Mouse (Mus musculus): ENCODE results near the gene Gusb.

The Gusb gene

DNA sequence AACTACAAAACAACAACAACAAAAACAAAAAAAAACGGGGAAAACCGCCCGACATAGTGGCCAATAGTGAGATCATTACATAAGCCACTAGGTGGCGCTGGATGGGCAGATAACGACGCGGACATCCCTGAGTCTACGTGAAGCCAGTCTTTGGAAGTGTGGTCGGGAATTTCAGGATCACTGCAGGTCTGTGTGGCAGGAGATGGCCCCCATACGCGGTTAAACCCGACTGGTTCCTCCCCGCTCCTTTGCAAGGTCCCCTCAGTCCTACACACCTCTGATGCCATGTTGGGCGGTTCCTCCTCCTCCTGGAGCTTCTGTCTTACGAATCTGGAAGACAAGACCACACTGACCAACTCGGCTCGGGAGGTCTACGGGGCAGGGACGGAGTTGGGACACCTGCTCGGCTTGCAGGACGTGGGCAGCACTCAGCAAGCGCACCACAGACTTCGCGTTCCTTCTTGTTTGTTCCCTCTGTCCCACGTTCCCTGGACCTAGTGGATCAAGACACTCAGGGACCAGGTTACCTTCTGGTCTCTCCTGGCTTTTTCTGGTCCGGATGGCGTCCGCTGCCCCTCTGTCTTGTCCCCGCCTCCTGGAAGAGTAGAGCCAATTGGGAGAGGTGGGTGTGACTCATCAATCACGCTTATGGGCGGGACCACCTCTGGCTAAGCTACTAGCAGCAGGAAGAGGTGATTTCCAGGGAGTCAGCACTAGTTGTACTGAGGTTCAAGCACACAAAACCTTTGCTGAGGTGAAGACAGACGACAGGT, 21.1 kb upstream of the Gusb start:
- DNase-seq, result peak; percentile 90 to 94

DNA sequence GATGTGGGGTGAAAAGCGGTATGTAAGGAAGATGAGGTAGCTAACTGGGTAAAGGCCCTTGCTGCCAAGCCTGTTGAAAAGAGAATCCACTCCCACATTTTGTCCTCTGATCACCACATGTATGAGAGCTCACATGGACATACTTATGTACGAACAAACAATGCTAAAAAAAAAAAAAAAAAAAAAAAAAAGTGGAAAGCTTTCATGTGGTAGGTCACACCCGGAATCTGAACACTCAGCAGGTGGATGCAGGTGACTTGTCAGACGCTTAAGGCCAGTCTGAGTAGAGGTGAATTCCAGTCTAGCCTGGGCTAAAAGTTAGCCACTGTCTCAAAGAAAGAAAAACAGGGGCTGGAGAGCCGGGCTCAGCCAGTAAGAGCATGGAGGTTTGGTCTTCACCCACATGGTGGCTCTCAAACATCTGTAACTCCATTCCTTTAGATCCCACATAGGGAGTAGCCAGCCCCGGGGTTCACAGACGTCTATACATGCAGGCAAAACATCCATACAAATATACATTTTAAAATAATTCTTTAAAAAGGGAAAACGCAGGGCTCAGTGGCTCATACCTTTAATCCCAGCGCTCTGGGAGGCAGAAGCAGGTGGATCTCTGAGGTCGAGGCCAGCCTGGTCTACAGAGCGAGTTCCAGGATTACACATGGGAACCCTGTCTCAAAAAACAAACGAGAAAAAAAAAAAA, 20.4 kb upstream of the Gusb start:
- peak in 1 of 2 experiments; percentile 26 for DNase-seq

DNA sequence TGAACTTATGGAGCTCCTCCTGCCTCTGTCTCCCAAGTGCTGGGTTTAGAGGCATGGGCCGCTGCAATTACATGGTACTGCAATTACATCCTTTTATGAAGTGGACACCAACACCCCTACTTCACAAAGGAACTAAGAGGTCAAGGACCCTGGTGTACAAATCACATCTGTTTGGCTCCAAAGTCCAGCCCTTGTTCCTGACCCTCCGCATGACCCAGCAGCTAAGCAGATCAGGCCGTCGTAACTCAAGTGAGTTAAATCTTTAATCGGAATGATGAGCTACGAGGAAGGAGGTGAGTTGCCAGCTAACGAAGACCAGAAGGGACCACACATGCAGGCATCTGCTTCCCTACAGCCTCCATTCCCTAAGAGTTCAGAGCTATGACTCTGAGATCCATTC, 19.5 kb upstream of the Gusb start:
- DNase-seq, result no peak

DNA sequence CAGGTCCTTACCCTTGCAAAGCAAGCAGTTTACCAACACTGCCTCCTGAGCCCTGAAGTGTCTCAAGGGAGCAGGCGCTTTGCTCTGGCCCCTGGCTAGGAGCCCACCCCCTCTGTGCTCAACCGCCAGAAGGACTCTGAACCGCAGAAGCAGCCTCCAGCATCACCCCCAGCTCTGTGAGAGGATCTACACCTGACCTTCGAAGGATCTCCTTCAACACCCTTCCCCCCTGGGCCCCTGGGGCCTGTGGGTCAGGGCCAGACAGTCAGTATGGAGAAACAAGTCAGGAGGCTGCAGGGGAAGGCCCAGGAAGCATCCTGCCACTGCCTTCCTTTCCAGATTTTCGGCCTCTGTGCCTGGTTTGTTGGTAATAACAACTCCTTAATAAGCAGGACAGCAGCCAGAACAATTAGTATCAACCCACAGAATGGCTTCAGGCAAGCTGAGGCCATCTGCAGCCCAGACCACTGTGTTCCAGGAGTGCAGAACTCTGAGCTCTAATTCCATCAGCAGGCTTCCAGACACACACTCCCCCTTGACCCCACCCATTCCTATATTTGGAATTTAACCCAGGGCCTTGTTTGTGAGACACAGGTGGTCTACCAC, 18.6 kb upstream of the Gusb start:
- peak in 1 of 2 experiments; percentile 40 for DNase-seq

DNA sequence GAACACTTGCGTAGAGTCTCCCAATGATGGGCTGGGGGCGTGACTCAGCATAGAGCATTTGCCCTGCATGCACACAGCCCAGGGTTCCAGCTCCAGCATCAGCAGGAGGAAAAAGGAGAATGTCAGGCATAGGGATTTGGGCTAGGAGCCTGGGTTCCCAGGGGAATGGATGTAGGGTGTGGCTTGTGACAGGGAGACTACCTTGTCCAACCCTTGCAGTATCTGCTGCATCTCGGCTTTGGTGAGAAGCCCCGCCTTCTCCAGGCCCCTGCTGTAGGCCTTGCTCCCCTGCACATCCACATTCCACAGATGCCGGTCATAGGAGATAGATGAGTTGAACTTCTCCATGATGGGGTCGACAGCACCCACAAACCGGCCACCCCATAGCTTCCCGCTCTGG, 16.6 kb upstream of the Gusb start:
- DNase-seq, result no peak

DNA sequence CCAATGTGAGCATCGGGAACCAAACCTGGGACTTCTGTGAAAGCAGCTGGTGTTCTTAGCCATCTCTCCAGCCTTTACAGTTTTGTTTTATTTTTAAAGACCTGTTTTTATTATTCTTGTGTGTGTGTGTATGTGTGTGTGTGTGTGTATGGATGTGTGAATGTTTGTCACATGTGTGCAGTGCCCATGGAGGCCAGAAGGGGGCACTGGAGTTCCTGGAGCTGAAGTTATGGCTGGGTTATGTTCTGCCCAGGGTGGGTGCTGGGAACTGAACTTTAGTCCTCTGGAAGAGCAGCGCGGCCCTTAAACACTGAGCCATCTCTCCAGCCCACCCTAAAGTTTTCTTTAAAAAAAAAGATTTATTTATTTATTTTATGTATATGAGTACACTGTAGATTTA, 12.3 kb upstream of the Gusb start:
- no peak for DNase-seq

DNA sequence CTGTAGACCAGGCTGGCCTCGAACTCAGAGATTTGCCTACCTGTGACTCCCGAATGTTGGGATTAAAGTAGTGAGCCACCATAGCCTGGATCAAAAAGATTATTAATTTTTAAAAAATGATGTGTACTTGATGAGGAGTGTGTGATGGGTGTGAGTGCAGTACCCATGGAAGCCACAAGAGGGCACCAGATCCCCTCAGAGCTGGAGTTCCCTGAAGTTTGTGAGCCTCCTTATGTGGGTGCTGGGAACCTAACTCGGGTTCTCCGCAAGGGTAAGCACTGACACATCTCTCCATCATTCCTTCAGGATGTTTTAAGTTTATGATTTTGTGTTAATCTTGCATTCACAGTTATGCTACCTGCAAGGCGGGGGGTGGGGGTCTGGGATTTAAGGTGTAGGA, 8.1 kb upstream of the Gusb start:
- no peak for DNase-seq

DNA sequence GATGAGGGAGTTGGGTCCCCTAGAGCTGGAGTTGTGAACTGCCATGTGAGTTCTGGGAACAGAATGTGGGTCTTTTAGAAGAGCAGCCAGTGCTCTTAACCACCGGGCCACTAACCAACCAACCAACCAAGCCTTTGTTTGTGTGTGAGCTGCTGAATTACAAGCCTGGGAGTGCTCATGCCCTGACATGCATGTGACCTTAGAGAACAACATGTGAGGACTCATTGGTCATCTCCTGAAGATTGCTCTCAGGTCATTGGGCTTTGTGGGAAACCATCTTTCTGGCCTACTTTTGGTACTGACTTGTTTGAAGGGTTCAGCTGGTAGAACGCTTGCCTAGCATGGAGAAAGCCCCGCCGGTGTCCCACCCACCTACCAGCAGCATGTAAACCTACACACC, 6.9 kb upstream of the Gusb start:
- no peak for DNase-seq

DNA sequence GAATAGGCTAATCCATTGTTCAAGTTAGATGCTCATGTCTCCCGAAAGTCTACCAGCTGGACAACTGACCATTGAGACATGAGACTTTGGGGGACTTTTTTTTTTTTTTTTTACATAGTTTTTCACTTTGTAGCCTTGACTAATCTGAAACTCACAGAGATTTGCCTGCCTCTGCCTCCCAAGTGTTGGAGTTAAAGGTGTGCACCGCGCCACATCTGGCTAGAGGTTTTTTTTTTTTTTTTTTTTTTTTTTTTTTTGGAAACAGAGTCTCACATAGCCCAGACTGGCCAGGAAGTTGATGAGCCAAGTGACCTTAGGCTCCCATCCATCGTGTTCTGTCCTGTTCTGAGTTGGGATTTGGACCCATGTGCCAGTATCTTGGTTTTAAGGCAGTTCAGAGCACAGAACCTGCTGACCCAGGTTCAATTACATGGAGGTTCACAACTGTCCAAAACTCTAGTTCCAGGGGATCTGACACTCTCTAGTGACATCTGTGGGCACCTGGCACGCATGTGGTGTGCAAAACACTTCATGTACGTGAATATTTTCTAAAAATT, 5.3 kb upstream of the Gusb start:
- DNase-seq, result no peak

DNA sequence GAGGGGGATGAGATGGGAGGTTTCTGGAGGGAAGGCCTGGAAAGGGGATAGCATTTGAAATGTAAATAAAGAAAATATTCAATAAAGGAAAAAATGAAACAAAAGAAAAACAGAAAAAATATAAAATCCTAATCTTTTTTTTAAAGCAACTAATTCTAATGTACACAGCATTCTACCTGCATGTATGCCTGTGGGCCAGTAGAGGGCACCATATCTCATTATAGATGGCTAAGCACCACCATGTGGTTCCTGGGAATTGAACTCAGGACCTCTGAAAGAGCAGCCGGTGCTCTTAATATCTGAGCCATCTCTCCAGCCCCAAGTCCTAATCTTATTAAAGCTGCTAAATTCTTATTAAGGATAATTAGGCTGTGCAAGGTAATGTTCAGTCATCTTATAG, 4.5 kb upstream of the Gusb start:
- no peak for DNase-seq

DNA sequence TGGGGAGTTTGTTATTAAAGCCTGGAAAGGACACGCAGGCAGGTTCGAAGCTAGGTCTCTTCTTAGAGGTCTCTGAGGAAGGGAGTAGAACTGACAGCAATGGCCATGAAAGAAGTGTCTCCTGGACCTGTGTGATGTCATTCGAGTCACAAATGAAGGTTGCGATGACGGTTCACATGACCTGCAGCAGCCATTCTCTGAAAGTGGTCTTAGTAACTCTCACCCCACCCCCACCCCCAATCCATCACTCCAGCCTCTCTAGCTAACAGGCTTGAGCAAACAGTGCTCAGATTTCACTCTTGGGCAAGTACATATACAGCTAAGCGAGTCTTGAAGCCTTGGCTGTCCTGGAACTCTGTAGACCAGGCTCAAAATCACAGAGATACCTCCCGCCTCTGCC, 380 bp upstream of the Gusb start:
- DNase-seq, result no peak

DNA sequence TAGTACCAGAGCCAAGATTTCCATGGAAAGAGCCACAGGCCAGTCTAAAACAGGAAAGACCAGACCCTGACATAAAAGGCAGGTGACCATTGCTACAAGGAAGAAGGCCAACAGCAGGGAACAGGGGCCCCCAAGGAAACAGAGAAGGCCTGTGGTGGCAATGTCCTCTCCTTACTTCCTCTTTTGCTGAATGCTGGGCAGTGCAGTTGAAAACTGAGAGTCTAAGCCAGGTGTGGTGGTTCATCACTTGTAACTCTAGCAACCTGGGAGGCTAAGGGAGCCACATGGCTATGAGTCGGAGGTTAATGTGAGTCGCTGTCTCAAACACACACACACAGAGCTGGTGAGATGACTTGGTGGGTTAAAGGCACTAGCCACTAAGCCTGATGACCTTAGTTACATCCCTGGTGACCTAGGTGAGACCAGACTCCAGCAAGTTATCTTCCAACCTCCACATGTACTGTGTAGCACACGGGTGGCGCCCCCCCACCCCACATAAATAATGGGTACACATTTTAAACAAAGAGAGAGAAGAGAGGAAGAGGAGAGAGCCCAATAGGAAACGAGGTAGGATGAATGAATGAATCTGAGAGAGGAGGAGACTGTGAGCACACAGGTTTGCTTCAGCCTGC, 1.4 kb downstream of the Gusb start:
- no peak for DNase-seq

DNA sequence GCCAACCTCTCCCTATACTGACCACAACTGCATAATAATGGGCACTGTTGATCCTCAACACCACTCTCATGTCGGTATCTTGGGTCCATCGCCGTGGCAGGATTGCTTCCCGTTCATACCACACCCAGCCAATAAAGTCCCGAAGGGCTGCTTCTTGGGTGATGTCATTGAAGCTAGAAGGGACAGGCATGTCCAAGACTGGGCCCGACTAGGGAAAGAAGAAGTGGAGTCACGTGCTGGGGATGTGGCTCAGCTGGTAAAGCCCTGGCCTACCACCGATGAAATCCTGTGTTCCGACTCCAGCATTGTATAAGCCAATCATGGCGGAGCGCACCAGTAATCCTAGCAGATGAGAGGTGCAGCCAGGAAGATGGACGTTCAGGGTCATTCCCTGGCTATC, 2.1 kb downstream of the Gusb start:
- peak in 1 of 2 experiments; percentile 16 for DNase-seq

DNA sequence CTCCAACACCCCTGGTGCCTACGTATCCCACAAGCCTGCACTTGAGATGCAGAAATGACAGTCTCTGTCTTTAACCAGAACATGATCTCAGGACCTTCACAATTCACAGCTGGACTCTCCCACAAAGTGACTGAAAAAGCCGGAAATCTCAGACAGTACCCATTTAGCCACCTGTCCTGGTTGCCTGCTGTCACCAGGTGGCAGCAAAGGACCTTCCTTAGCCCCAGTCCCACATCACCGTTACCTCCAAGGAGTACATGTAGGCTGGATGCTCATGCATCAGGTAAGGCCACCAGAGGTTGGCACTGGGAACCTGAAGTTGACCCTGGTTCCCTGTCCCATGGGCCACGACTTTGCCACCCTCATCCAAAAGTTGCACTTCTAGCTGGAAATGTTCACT, 3.8 kb downstream of the Gusb start:
- peak; percentile 77 to 81 for DNase-seq

DNA sequence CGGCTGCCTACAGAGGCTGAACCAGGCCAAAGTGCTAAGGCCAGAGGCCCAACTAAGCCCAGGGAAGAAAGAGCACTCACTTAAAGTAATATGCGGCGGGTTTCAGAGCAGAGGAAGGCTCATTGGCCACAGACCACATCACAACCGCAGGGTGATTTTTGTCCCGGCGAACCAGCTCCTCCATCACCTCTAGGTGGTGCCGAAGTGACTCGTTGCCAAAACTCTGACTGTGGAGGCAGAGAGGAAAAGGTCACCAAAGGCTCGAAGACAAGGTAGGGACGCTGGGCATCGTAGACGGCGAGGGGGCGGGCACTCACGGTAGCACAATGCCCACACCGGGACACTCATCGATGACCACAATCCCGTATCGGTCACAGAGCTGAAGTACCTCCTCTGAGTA, 5.1 kb downstream of the Gusb start:
- no peak for DNase-seq

DNA sequence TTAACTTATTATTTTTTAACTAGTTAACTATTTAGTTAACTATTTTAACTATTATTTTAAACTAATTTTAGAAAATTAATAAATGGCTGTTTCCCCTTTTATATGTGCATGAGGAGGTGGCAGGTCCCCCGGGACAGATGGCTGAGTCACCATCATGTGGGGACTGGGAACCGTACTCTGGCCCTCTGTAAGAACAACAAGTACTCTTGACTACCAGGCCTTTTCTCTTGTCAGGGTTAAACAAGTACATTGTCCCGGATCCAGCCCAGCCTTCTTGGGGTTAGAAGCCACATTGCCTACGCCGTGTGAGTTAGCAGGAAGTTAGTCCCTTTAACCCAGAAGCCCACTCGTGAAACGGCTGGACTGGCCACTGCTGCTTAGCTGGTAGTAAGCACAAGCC, 7.9 kb downstream of the Gusb start:
- no peak for DNase-seq

DNA sequence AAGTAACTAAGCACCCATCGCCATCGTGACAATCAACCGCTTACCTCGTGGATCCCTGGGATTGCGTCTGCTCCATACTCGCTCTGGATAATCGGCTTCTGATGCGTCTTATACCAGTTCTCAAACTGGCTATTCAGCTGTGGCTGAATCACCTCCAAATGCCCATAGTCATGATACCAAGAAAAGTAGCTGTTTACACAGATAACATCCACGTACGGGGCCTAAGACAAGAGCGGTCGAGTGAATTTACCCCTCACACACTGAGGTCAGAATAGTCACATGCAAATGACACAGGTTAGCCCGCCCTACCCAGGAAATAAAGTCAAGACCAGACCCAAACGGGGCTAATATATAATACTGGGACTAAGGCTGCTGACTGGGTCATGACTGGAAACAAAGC, 9.5 kb downstream of the Gusb start:
- no peak for DNase-seq

DNA sequence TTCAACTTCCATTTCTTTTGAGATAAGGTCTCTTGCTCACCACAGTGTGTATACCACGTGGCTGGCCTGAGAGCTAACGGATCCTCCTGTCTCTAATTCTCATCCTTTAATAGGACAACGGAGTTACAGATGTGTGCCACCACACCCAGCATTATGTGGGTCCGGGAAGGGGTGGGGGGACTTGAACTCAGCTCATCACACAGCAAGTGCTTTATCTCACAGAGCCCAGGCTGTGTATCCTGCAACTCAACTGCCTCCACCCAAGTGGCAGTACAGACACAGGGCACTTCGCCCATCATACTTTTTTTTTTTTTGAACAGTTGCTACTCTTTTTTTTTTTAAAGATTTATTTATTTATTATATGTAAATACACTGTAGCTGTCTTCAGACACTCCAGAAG, 11.0 kb downstream of the Gusb start:
- no peak for DNase-seq

DNA sequence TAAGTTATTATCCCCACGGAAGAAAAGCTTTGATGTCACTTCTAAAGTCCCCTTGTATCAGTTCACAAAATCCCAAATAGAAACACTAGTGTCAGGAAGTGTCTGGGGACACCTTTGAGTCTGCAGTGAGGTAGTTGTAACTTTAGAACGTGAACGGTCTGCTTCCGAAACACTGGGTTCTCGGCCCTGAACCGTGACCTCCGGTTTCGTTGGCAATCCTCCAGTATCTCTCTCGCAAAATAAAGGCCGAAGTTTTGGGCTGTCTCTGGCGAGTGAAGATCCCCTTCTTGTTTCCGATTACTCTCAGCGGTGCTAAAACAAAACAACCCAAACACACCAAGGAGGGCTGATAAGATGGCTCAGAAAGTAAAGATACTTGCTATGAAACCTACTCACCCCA, 13.5 kb downstream of the Gusb start:
- no peak for DNase-seq

DNA sequence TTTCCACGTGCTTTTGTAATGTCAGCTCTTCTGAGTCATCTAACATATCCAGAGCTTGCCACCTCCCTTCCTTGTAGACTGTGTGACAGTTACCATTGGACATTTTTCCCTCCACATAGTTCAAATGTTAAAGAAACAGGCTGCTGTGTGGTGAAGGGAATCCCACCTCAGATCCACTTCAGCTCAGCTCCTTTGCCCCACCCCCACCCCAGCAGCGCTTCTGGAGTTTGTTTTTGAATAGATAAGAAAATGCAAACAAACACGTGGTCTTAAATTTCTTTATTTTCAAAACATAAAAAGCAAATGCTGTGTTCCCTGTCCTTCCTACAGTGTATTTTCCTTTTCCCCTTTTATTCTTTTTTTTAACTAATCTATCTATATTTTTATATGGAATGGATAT, 22.6 kb downstream of the Gusb start:
- no peak for DNase-seq

DNA sequence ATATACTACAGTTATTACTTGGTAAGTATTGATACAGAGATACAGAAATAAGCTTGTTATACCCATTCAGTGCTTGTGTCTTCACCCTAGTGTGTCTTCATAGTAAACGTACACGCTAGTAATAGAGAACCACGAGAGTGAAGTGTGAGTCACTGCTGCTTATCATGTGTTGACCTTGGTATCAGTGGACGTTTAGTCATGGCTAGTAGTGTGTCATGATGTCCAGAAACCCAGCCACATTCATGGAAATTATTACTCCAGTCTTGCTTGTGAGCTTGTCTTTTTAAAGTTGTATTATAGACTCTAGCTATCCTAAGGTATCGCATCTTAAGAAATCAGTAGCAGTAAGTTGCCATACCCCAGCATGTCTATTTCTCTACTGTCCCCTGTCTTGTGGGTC, 24.2 kb downstream of the Gusb start:
- no peak for DNase-seq

DNA sequence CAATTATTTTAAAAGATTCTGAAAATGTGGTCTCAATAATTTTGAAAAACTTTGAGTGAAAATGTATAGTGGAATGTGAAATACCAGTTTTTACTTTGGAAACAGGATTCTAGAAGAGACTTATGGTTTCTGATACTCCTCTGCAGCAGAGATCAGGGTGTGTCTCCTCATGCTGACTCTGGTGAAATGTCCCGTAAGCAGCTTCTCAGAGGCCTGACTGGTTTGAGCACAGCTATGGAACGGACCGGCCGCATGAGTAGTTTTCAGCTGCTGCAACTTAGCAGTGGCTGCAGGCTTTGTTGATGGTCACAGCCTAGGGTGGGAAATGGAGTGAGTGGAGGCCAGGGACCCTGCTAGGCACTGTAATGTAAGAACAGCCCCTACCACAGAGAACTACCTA, 25.1 kb downstream of the Gusb start:
- no peak for DNase-seq

DNA sequence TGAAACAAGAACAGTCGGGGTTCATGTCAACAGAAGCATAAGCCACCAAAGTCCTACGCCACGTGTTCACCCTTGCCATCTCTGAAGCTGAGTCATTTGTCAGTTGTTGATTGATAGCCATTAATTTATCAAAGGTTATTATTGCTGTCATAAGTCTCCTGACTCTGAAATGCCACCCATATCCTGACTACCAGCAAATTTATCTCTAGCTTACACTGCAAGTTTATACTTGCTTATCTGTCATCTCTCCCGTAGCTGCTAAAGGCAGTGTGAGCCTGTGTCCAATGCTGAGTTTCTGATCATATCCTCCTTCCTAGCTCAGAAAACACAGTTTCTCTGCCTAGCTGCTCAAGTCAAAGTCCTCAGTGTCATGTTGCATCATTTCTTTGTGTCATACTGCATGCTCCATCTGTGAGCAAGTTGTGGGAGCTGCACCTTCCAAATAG, 28.0 kb downstream of the Gusb start:
- DNase-seq, result no peak

Data from kidney, postnatal 4 days (tissue).